Mouse (Mus musculus): Measurements from ENCODE around the gene Ctc1. TPM values are rescaled to one million over a fixed set of nuclear protein-coding genes. Genes with fewer than 3 reads are reported as not detected.

Gene Ctc1
- polyA plus RNA-seq, 1 experiment from 2014 or later, result 79.1 TPM

GRCm38 (mm10) chr11:68975601-68976000 is 40.1 kb upstream of the Ctc1 start:
- WGBS, result 94% methylated on average over 1 of the region's 1 CpGs
- no peak overlapping the region for H3K27ac ChIP-seq (ENCODE audit: low read length)
- H3K27me3 ChIP-seq (replicated peaks; ENCODE audit: control insufficient read depth, insufficient read depth, low read length), result no peaks in the 10 kb centered on the region
- no peak overlapping the region for H3K9ac ChIP-seq (replicated peaks; ENCODE audit: low read depth, low read length)
- H3K4me2 ChIP-seq (ENCODE audit: low read length), result no peak overlapping the region
- H3K36me3 ChIP-seq (ENCODE audit: control insufficient read depth, insufficient read depth), result no peaks in the 10 kb centered on the region
- H3K4me1 ChIP-seq (replicated peaks; ENCODE audit: control insufficient read depth, insufficient read depth, low read length), result peaks cover 8% of the 10 kb centered on the region
- H3K9me3 ChIP-seq (ENCODE audit: control insufficient read depth, low read length), result no peaks in the 10 kb centered on the region
- ATAC-seq, result no peak
- no peak overlapping the region for H3K4me3 ChIP-seq (replicated peaks; ENCODE audit: low read length)

GRCm38 (mm10) chr11:68979320-68979733 is 36.4 kb upstream of the Ctc1 start:
- 60% methylated on average over 5 of the region's 5 CpGs for WGBS
- H3K27me3 ChIP-seq (replicated peaks; ENCODE audit: control insufficient read depth, insufficient read depth, low read length), result no peaks in the 10 kb centered on the region

GRCm38 (mm10) chr11:68980919-68981318 is 34.8 kb upstream of the Ctc1 start:
- 82% methylated on average over 3 of the region's 3 CpGs for WGBS

More at GRCm38 (mm10) chr11:68979320-68979733, 36.4 kb upstream of the Ctc1 start:
- H3K9me3 ChIP-seq (ENCODE audit: control insufficient read depth, low read length), result no peaks in the 10 kb centered on the region
- no peak for ATAC-seq
- no peak overlapping the region for H3K4me3 ChIP-seq (replicated peaks; ENCODE audit: low read length)
- no peaks in the 10 kb centered on the region for H3K36me3 ChIP-seq (ENCODE audit: control insufficient read depth, insufficient read depth)
- H3K27ac ChIP-seq (ENCODE audit: low read length), result no peak overlapping the region
- no peak overlapping the region for H3K9ac ChIP-seq (replicated peaks; ENCODE audit: low read depth, low read length)
- H3K4me2 ChIP-seq (ENCODE audit: low read length), result no peak overlapping the region
- H3K4me1 ChIP-seq (replicated peaks; ENCODE audit: control insufficient read depth, insufficient read depth, low read length), result no peaks in the 10 kb centered on the region

GRCm38 (mm10) chr11:68982639-68983369 is 32.9 kb upstream of the Ctc1 start:
- no peaks in the 10 kb centered on the region for H3K4me1 ChIP-seq (replicated peaks; ENCODE audit: control insufficient read depth, insufficient read depth, low read length)
- 33% methylated on average over 4 of the region's 4 CpGs for WGBS
- no peaks in the 10 kb centered on the region for H3K27me3 ChIP-seq (replicated peaks; ENCODE audit: control insufficient read depth, insufficient read depth, low read length)
- H3K9ac ChIP-seq (replicated peaks; ENCODE audit: low read depth, low read length), result no peak overlapping the region
- peaks cover 7% of the 10 kb centered on the region; the same call in 1 of the 2 replicates for H3K36me3 ChIP-seq (ENCODE audit: control insufficient read depth, insufficient read depth)
- H3K4me3 ChIP-seq (replicated peaks; ENCODE audit: low read length), result no peak overlapping the region
- no peak overlapping the region for H3K27ac ChIP-seq (ENCODE audit: low read length)
- H3K9me3 ChIP-seq (ENCODE audit: control insufficient read depth, low read length), result no peaks in the 10 kb centered on the region
- no peak overlapping the region for H3K4me2 ChIP-seq (ENCODE audit: low read length)
- ATAC-seq, result no peak

More at GRCm38 (mm10) chr11:68980919-68981318, 34.8 kb upstream of the Ctc1 start:
- no peak for ATAC-seq
- Histone ChIP-seq H3K4me3 (replicated peaks; ENCODE audit: low read length) (no peak overlapping the region), H3K9ac (replicated peaks; ENCODE audit: low read depth, low read length) (no peak overlapping the region), H3K4me2 (ENCODE audit: low read length) (no peak overlapping the region), H3K27ac (ENCODE audit: low read length) (no peak overlapping the region), H3K36me3 (ENCODE audit: control insufficient read depth, insufficient read depth) (no peaks in the 10 kb centered on the region), H3K27me3 (replicated peaks; ENCODE audit: control insufficient read depth, insufficient read depth, low read length) (no peaks in the 10 kb centered on the region), H3K9me3 (ENCODE audit: control insufficient read depth, low read length) (no peaks in the 10 kb centered on the region), H3K4me1 (replicated peaks; ENCODE audit: control insufficient read depth, insufficient read depth, low read length) (no peaks in the 10 kb centered on the region)

- Histone ChIP-seq H3K27me3 (replicated peaks; ENCODE audit: control insufficient read depth, insufficient read depth, low read length) (no peaks in the 10 kb centered on the region), H3K4me1 (replicated peaks; ENCODE audit: control insufficient read depth, insufficient read depth, low read length) (no peaks in the 10 kb centered on the region), H3K36me3 (ENCODE audit: control insufficient read depth, insufficient read depth) (peaks cover 32% of the 10 kb centered on the region), H3K4me2 (ENCODE audit: low read length) (no peak overlapping the region), H3K4me3 (replicated peaks; ENCODE audit: low read length) (no peak overlapping the region), H3K9ac (replicated peaks; ENCODE audit: low read depth, low read length) (no peak overlapping the region), H3K27ac (ENCODE audit: low read length) (no peak overlapping the region), H3K9me3 (ENCODE audit: control insufficient read depth, low read length) (no peaks in the 10 kb centered on the region)
- ATAC-seq, result no peak
- WGBS, result 83% methylated on average over 11 of the region's 11 CpGs
Measured at GRCm38 (mm10) chr11:68987365-68987882, 28.3 kb upstream of the Ctc1 start.

GRCm38 (mm10) chr11:68988341-68988740 is 27.4 kb upstream of the Ctc1 start:
- H3K36me3 ChIP-seq (ENCODE audit: control insufficient read depth, insufficient read depth), result peaks cover 32% of the 10 kb centered on the region
- no peak overlapping the region for H3K4me3 ChIP-seq (replicated peaks; ENCODE audit: low read length)
- H3K4me1 ChIP-seq (replicated peaks; ENCODE audit: control insufficient read depth, insufficient read depth, low read length), result no peaks in the 10 kb centered on the region
- H3K4me2 ChIP-seq (ENCODE audit: low read length), result no peak overlapping the region
- H3K9ac ChIP-seq (replicated peaks; ENCODE audit: low read depth, low read length), result no peak overlapping the region
- no peaks in the 10 kb centered on the region for H3K9me3 ChIP-seq (ENCODE audit: control insufficient read depth, low read length)
- no peak for ATAC-seq
- no peak overlapping the region for H3K27ac ChIP-seq (ENCODE audit: low read length)
- 95% methylated on average over 17 of the region's 17 CpGs for WGBS
- H3K27me3 ChIP-seq (replicated peaks; ENCODE audit: control insufficient read depth, insufficient read depth, low read length), result no peaks in the 10 kb centered on the region

- Histone ChIP-seq H3K9me3 (ENCODE audit: control insufficient read depth, low read length) (no peaks in the 10 kb centered on the region), H3K9ac (replicated peaks; ENCODE audit: low read depth, low read length) (no peak overlapping the region), H3K4me3 (replicated peaks; ENCODE audit: low read length) (no peak overlapping the region), H3K27ac (ENCODE audit: low read length) (no peak overlapping the region), H3K27me3 (replicated peaks; ENCODE audit: control insufficient read depth, insufficient read depth, low read length) (no peaks in the 10 kb centered on the region), H3K4me1 (replicated peaks; ENCODE audit: control insufficient read depth, insufficient read depth, low read length) (no peaks in the 10 kb centered on the region), H3K36me3 (ENCODE audit: control insufficient read depth, insufficient read depth) (peaks cover 33% of the 10 kb centered on the region), H3K4me2 (ENCODE audit: low read length) (no peak overlapping the region)
- 93% methylated on average over 7 of the region's 7 CpGs for WGBS
- no peak for ATAC-seq
Measured at GRCm38 (mm10) chr11:68993122-68993521, 22.6 kb upstream of the Ctc1 start.

- Histone ChIP-seq H3K27ac (ENCODE audit: low read length) (no peak overlapping the region), H3K9ac (replicated peaks; ENCODE audit: low read depth, low read length) (no peak overlapping the region), H3K4me2 (ENCODE audit: low read length) (no peak overlapping the region), H3K9me3 (ENCODE audit: control insufficient read depth, low read length) (no peaks in the 10 kb centered on the region), H3K4me1 (replicated peaks; ENCODE audit: control insufficient read depth, insufficient read depth, low read length) (no peaks in the 10 kb centered on the region), H3K27me3 (replicated peaks; ENCODE audit: control insufficient read depth, insufficient read depth, low read length) (no peaks in the 10 kb centered on the region), H3K4me3 (replicated peaks; ENCODE audit: low read length) (no peak overlapping the region), H3K36me3 (ENCODE audit: control insufficient read depth, insufficient read depth) (peaks cover 29% of the 10 kb centered on the region)
- WGBS, result 97% methylated on average over 3 of the region's 3 CpGs
- ATAC-seq, result no peak
Measured at GRCm38 (mm10) chr11:68994377-68994776, 21.3 kb upstream of the Ctc1 start.

- peaks cover 27% of the 10 kb centered on the region for H3K36me3 ChIP-seq (ENCODE audit: control insufficient read depth, insufficient read depth)
- no peaks in the 10 kb centered on the region for H3K9me3 ChIP-seq (ENCODE audit: control insufficient read depth, low read length)
- no peaks in the 10 kb centered on the region for H3K4me1 ChIP-seq (replicated peaks; ENCODE audit: control insufficient read depth, insufficient read depth, low read length)
- WGBS, result 94% methylated on average over 4 of the region's 4 CpGs
- H3K4me2 ChIP-seq (ENCODE audit: low read length), result no peak overlapping the region
- ATAC-seq, result no peak
- H3K27ac ChIP-seq (ENCODE audit: low read length), result no peak overlapping the region
- H3K27me3 ChIP-seq (replicated peaks; ENCODE audit: control insufficient read depth, insufficient read depth, low read length), result no peaks in the 10 kb centered on the region
- H3K4me3 ChIP-seq (replicated peaks; ENCODE audit: low read length), result no peak overlapping the region
- no peak overlapping the region for H3K9ac ChIP-seq (replicated peaks; ENCODE audit: low read depth, low read length)
Measured at GRCm38 (mm10) chr11:68997080-68997479, 18.6 kb upstream of the Ctc1 start.

Data from forebrain, embryonic 16.5 days (tissue).